Mouse (Mus musculus): ENCODE data around the gene AI464131.

GRCm38 (mm10) chr4:41497995-41498845 is 4.7 kb downstream of the AI464131 start:
- TF ChIP-seq CTCF (IDR thresholded peaks at IDR 0.05; ENCODE audit: control insufficient read depth, insufficient read depth, low read length) (no peak), POLR2A (IDR thresholded peaks at IDR 0.05; ENCODE audit: borderline replicate concordance, control insufficient read depth, low read depth, low read length) (no peak)
